Mouse (Mus musculus) CH12.LX (cell line): Measurements from ENCODE around the gene Olfr199. TPM values are rescaled to one million over a fixed set of nuclear protein-coding genes. Genes with fewer than 3 reads are reported as not detected.

ENCODE experiments used
- DNase-seq: peaks from one replicate; pipeline ENCODE4 v3.0.0-alpha.2; 2013; ENCODE audit errors: extremely low read depth
- H3K27ac ChIP-seq: 2 replicates; pipeline ENCODE4 v1.5.1; 2012; ENCODE audit warnings: low read depth, mild to moderate bottlenecking, control low read depth, moderate library complexity; ENCODE audit not compliant: insufficient read depth
- H3K27me3 ChIP-seq: replicated peaks from 2 replicates; pipeline ENCODE3; 2012; ENCODE audit warnings: inconsistent platforms
- H3K36me3 ChIP-seq, 2 experiments: replicated peaks in 1 of 2; 2 replicates each; pipeline versions ENCODE3 to v1.6.1; 2012; ENCODE audit warnings: inconsistent platforms in 1 of 2, low read length in 1 of 2, mild to moderate bottlenecking in 1 of 2, mixed read lengths in 1 of 2, moderate library complexity in 1 of 2; ENCODE audit not compliant: control insufficient read depth in 1 of 2, insufficient read depth in 1 of 2
- H3K4me1 ChIP-seq, 2 experiments: 2 replicates each; pipeline ENCODE4 v1.6.1; 2012; ENCODE audit warnings: inconsistent platforms in 1 of 2, moderate library complexity in 1 of 2; ENCODE audit not compliant: insufficient read depth in 2 of 2, control insufficient read depth in 1 of 2
- H3K4me2 ChIP-seq: 2 replicates; pipeline ENCODE4 v1.6.1; 2012; ENCODE audit warnings: low read depth, mild to moderate bottlenecking, control low read depth; ENCODE audit not compliant: poor library complexity, insufficient read depth, severe bottlenecking
- H3K4me3 ChIP-seq, 3 experiments: fragments of 150-350 bp in 1 of 3; sonication (generic) in 1 of 3; replicated peaks in 1 of 3; 2 replicates each; pipeline versions ENCODE3 to v1.5.1; 2011 to 2012; ENCODE audit warnings: low read depth in 2 of 3, low read length in 2 of 3, mild to moderate bottlenecking in 2 of 3, moderate library complexity in 2 of 3, control low read depth in 1 of 3, improper control_type of control experiment in 1 of 3, inconsistent platforms in 1 of 3, mixed read lengths in 1 of 3; ENCODE audit not compliant: poor library complexity in 1 of 3
- H3K79me2 ChIP-seq: replicated peaks from 2 replicates; pipeline ENCODE4 v1.6.1; 2012; ENCODE audit warnings: mild to moderate bottlenecking, moderate library complexity; ENCODE audit not compliant: control insufficient read depth, poor library complexity, insufficient read depth, severe bottlenecking; ENCODE audit errors: extremely low read depth
- H3K9ac ChIP-seq: 2 replicates; pipeline ENCODE4 v1.6.1; 2012; ENCODE audit warnings: low read depth, mild to moderate bottlenecking, control low read depth, moderate library complexity; ENCODE audit not compliant: insufficient read depth
- H3K9me3 ChIP-seq: replicated peaks from 2 replicates; pipeline ENCODE3; 2012; ENCODE audit warnings: low read length, inconsistent platforms, mixed read lengths
- POLR2A ChIP-seq: IDR thresholded peaks from 2 replicates; pipeline ENCODE4 v1.6.1; 2011; ENCODE audit warnings: low read depth, mild to moderate bottlenecking, improper control_type of control experiment, low read length
- UBTF ChIP-seq: IDR thresholded peaks from 2 replicates; pipeline ENCODE4 v1.6.1; 2012; ENCODE audit warnings: low read depth, mild to moderate bottlenecking, inconsistent platforms, low read length, improper control_type of control experiment, moderate library complexity
- dilution Hi-C: fragments of 300-500 bp; cut with MboI; formaldehyde crosslinking; loops from 2 replicates; pipeline ENCODE4 v1.14.3; 2020; ENCODE audit warnings: low sequenced_read_pairs; ENCODE audit not compliant: extremely low pct_unique_long_range_greater_than_20kb, extremely low pct_ligation_motif_present
- in situ Hi-C: fragments of 300-500 bp; cut with MboI; formaldehyde crosslinking; loops from 3 replicates; pipeline ENCODE4 v1.14.3; 2019; ENCODE audit warnings: low sequenced_read_pairs, low pct_ligation_motif_present, low pct_unique_long_range_greater_than_20kb, mixed read lengths
- polyA plus RNA-seq: library from polyadenylated mRNA; unstranded; fragments of >175 nt; gene quantifications from 2 replicates; pipeline ENCODE4 v1.2.1, GENCODE M21; 2012; ENCODE audit warnings: low read depth; ENCODE audit not compliant: insufficient read length
- total RNA-seq, 2 experiments: library from RNA; depleted of rRNA; stranded (reverse); fragments of 300-350 nt in 1 of 2; fragments of >200 nt in 1 of 2; gene quantifications; 2 replicates each; pipeline ENCODE4 v1.2.3; 2012 to 2014

Olfr199 gene
- total and polyA plus RNA-seq, 3 experiments, result not detected

DNA sequence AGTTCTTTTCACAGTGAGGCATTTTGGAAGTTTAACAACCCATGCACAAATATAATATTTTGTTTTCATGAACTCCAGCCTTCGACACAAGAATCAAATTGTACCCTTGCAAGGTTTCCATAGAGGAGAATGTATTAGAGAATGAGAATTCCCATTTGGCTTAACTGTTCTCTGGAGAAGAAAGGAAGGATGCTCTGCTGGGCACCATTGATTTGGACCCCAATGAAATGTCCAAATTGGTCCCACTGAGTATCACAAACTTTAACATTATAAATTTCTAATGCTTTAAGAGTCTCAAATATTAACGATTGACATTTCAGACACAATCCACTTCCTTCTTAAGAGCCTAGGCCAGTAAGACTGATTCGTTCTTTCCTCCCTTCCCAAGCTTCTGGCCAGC lies 49.2 kb downstream of the Olfr199 start, which contains the start of gene Olfr196:
Olfr196 (minus strand) TSS at position 101 of the 400 bp plus-strand sequence.
- H3K9me3 ChIP-seq, result no peaks in the 10 kb centered on the region

More for the DNA sequence above, 49.2 kb downstream of the Olfr199 start, which contains the start of gene Olfr196:
- H3K4me2 ChIP-seq, result no peak within 1 kb of the TSS
- H3K27ac ChIP-seq, result no peak within 1 kb of the TSS
- dilution Hi-C loops, result no loop called here
- H3K9ac ChIP-seq, result no peak within 1 kb of the TSS
- TF ChIP-seq UBTF (no peak), POLR2A (no peak)
- H3K27me3 ChIP-seq, result no peaks in the 10 kb centered on the region
- H3K4me3 ChIP-seq, result no peak within 1 kb of the TSS
- H3K4me1 ChIP-seq, result no peaks in the 10 kb centered on the region
- no peaks in the 10 kb centered on the region for H3K36me3 ChIP-seq
- no peak for DNase-seq
- in situ Hi-C loops, result no loop called here
- no peaks in the 10 kb centered on the region for H3K79me2 ChIP-seq

Other genes starting within 250 kb of the Olfr199 start
- gene Olfr183, start 224.4 kb downstream of the Olfr199 start, total RNA-seq (2012; rRNA removed), result not detected in 2 replicates
- gene Olfr183, start 224.4 kb downstream of the Olfr199 start, total RNA-seq (2014; rRNA removed), result not detected in 2 replicates
- gene Olfr183, start 224.4 kb downstream of the Olfr199 start, polyA plus RNA-seq, result not detected in 2 replicates
- gene Olfr186, start 189.5 kb downstream of the Olfr199 start, total RNA-seq (2012; rRNA removed), result not detected in 2 replicates
- not detected in 2 replicates for gene Olfr186, start 189.5 kb downstream of the Olfr199 start, total RNA-seq (2014; rRNA removed)
- not detected in 2 replicates for gene Olfr186, start 189.5 kb downstream of the Olfr199 start, polyA plus RNA-seq
- not detected in 2 replicates for gene Olfr187, start 180.0 kb downstream of the Olfr199 start, total RNA-seq (2012; rRNA removed)
- gene Olfr187, start 180.0 kb downstream of the Olfr199 start, total RNA-seq (2014; rRNA removed), result not detected in 2 replicates
- gene Olfr187, start 180.0 kb downstream of the Olfr199 start, polyA plus RNA-seq, result not detected in 2 replicates
- not detected in 2 replicates for gene Olfr190, start 141.8 kb downstream of the Olfr199 start, total RNA-seq (2012; rRNA removed)
- not detected in 2 replicates for gene Olfr190, start 141.8 kb downstream of the Olfr199 start, total RNA-seq (2014; rRNA removed)
- gene Olfr190, start 141.8 kb downstream of the Olfr199 start, polyA plus RNA-seq, result not detected in 2 replicates
- not detected in 2 replicates for gene Olfr191, start 129.9 kb downstream of the Olfr199 start, total RNA-seq (2012; rRNA removed)
- gene Olfr191, start 129.9 kb downstream of the Olfr199 start, total RNA-seq (2014; rRNA removed), result not detected in 2 replicates
- not detected in 2 replicates for gene Olfr191, start 129.9 kb downstream of the Olfr199 start, polyA plus RNA-seq
- not detected in 2 replicates for gene Olfr193, start 107.9 kb downstream of the Olfr199 start, total RNA-seq (2012; rRNA removed)
- gene Olfr193, start 107.9 kb downstream of the Olfr199 start, total RNA-seq (2014; rRNA removed), result not detected in 2 replicates
- not detected in 2 replicates for gene Olfr193, start 107.9 kb downstream of the Olfr199 start, polyA plus RNA-seq
- not detected in 2 replicates for gene Olfr194, start 98.7 kb downstream of the Olfr199 start, total RNA-seq (2012; rRNA removed)
- not detected in 2 replicates for gene Olfr194, start 98.7 kb downstream of the Olfr199 start, total RNA-seq (2014; rRNA removed)
- not detected in 2 replicates for gene Olfr194, start 98.7 kb downstream of the Olfr199 start, polyA plus RNA-seq
- not detected in 2 replicates for gene Olfr195, start 72.7 kb downstream of the Olfr199 start, total RNA-seq (2012; rRNA removed)
- gene Olfr195, start 72.7 kb downstream of the Olfr199 start, total RNA-seq (2014; rRNA removed), result not detected in 2 replicates
- gene Olfr195, start 72.7 kb downstream of the Olfr199 start, polyA plus RNA-seq, result not detected in 2 replicates
- not detected in 2 replicates for gene Olfr196, start 49.3 kb downstream of the Olfr199 start, total RNA-seq (2012; rRNA removed)
- not detected in 2 replicates for gene Olfr196, start 49.3 kb downstream of the Olfr199 start, total RNA-seq (2014; rRNA removed)
- not detected in 2 replicates for gene Olfr196, start 49.3 kb downstream of the Olfr199 start, polyA plus RNA-seq
- not detected in 2 replicates for gene Olfr198, start 16.2 kb downstream of the Olfr199 start, total RNA-seq (2012; rRNA removed)
- gene Olfr198, start 16.2 kb downstream of the Olfr199 start, total RNA-seq (2014; rRNA removed), result not detected in 2 replicates
- gene Olfr198, start 16.2 kb downstream of the Olfr199 start, polyA plus RNA-seq, result not detected in 2 replicates
- not detected in 2 replicates for gene Olfr201, start 52.9 kb upstream of the Olfr199 start, total RNA-seq (2012; rRNA removed)
- gene Olfr201, start 52.9 kb upstream of the Olfr199 start, total RNA-seq (2014; rRNA removed), result not detected in 2 replicates
- not detected in 2 replicates for gene Olfr201, start 52.9 kb upstream of the Olfr199 start, polyA plus RNA-seq
- not detected in 2 replicates for gene Olfr202, start 67.0 kb upstream of the Olfr199 start, total RNA-seq (2012; rRNA removed)
- gene Olfr202, start 67.0 kb upstream of the Olfr199 start, total RNA-seq (2014; rRNA removed), result not detected in 2 replicates
- gene Olfr202, start 67.0 kb upstream of the Olfr199 start, polyA plus RNA-seq, result not detected in 2 replicates
- gene Olfr203, start 79.1 kb upstream of the Olfr199 start, total RNA-seq (2012; rRNA removed), result not detected in 2 replicates
- not detected in 2 replicates for gene Olfr203, start 79.1 kb upstream of the Olfr199 start, total RNA-seq (2014; rRNA removed)
- not detected in 2 replicates for gene Olfr203, start 79.1 kb upstream of the Olfr199 start, polyA plus RNA-seq
- not detected in 2 replicates for gene Olfr204, start 98.5 kb upstream of the Olfr199 start, total RNA-seq (2012; rRNA removed)
- gene Olfr204, start 98.5 kb upstream of the Olfr199 start, total RNA-seq (2014; rRNA removed), result not detected in 2 replicates
- not detected in 2 replicates for gene Olfr204, start 98.5 kb upstream of the Olfr199 start, polyA plus RNA-seq
- not detected in 2 replicates for gene Olfr205, start 111.4 kb upstream of the Olfr199 start, total RNA-seq (2012; rRNA removed)
- not detected in 2 replicates for gene Olfr205, start 111.4 kb upstream of the Olfr199 start, total RNA-seq (2014; rRNA removed)
- not detected in 2 replicates for gene Olfr205, start 111.4 kb upstream of the Olfr199 start, polyA plus RNA-seq
- gene Olfr206, start 129.5 kb upstream of the Olfr199 start, total RNA-seq (2012; rRNA removed), result not detected in 2 replicates
- gene Olfr206, start 129.5 kb upstream of the Olfr199 start, total RNA-seq (2014; rRNA removed), result not detected in 2 replicates
- not detected in 2 replicates for gene Olfr206, start 129.5 kb upstream of the Olfr199 start, polyA plus RNA-seq
- gene Olfr209, start 144.2 kb upstream of the Olfr199 start, total RNA-seq (2012; rRNA removed), result not detected in 2 replicates
- not detected in 2 replicates for gene Olfr209, start 144.2 kb upstream of the Olfr199 start, total RNA-seq (2014; rRNA removed)
- gene Olfr209, start 144.2 kb upstream of the Olfr199 start, polyA plus RNA-seq, result not detected in 2 replicates
- gene Gabrr3, start 187.6 kb upstream of the Olfr199 start, total RNA-seq (2012; rRNA removed), result not detected in 2 replicates
- gene Gabrr3, start 187.6 kb upstream of the Olfr199 start, total RNA-seq (2014; rRNA removed), result not detected in 2 replicates
- gene Gabrr3, start 187.6 kb upstream of the Olfr199 start, polyA plus RNA-seq, result not detected in 2 replicates